Mouse (Mus musculus) megakaryocyte-erythroid progenitor cell, adult 5-6 weeks (primary cell): ENCODE measurements around the gene Msh5. TPM values are rescaled to one million over a fixed set of nuclear protein-coding genes. Genes with fewer than 3 reads are reported as not detected.

Experiments
- ATAC-seq: replicated peaks from 2 replicates; pipeline ENCODE4 v1.8.0; 2016; ENCODE audit warnings: mild to moderate bottlenecking, inconsistent platforms; ENCODE audit not compliant: severe bottlenecking, poor library complexity, low FRiP score, low TSS enrichment
- total RNA-seq, 2 experiments: library from RNA; stranded (forward) in 1 of 2; stranded (reverse) in 1 of 2; fragments of 200-1000, 215-1000 nt in 1 of 2; fragments of >200 nt in 1 of 2; fragmentation: Nextera tagmentation in 1 of 2; gene quantifications; 2 replicates each; pipeline ENCODE4 v1.2.3; 2014 to 2017

The Msh5 gene
- total RNA-seq, 2 experiments from 2014 or later: 3.1 to 10.0 TPM

DNA sequence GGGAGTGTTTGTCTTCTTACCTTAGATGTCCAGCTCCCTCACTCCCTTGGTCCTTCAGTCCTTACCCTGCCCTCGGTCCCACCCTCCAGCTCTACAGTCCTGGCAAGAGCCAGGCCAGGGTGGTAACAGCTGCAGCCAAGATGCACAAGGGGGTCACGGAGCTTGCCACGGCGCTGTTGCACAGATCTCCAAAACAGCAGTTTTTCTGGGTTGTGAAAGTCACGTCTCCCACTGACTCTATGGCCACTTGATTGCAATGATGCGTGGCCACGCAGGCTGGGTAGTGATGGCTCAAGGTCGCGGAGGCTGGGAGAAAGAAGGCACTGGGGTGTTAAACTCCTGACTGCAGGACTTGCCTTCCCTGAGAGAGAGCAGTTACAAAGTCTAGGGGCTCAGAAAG is 24.9 kb upstream of the Msh5 start:
- ATAC-seq: no peak

DNA sequence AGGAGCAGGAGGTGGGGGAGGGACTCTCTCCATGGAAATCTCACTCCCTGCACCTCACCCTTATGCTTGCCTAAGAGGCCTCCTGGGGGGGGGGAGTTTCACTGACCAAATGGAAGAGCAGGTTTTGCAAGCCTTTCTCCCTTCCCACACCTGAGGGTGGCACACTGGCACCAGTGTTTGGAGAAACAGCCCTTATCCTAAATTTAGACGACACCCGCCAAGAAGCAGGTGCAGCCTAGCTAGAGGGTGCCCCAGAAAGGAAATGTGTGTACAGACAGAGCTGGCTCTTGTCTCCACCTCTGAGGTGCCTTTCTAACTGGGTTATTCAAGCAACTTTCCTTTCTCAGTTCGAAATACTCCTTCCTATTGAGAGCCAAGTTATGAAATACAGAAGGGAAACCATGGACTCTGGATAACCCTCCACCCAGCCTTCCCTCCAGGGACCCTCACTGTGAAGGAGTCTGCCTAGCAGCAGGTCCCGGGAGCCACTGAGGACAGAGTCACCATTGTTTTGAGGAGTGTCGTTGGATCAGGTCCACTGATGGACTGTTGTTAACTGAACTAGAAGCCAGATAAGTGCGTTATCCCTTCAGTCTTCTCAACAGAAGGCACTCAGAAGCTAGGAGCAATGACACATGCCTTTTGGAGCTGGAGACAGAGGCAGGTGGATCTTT is 24.1 kb upstream of the Msh5 start:
- ATAC-seq: 0 out of 2 replicates have a peak, but pooled peaks have one; percentile 22

DNA sequence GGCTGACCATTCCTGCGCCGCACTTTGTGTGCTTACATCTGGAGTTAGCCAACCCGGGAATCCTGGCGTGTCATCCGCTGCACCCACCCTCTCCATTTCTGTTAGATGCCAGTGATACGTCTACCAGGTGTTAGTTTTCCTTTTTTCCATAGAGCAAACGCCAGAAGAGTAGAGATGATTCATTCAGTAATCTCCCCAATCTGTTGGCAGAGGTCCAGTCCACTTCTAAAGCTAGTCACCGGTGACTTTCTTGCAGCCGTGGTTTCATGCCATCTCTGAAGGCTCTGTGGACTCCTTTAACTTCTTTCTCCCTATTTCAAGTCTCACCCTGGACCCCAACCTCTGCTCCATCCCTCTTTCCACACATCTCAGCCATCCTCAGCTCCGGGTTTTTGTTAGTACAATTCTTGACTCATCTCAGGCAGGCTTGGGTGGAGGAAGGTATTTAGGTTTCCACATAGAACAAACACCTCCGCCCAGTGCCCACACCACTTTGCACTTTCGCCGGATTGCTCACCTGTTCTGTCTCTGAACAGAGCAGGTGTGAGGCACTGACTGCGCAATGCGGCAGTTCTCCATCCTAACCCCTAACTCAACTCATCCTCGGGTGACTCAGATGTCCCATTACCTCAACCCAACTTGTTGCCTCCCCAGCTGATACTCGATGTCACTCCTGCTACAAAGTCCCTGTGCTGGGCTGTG is 21.8 kb upstream of the Msh5 start:
- ATAC-seq: no peak

DNA sequence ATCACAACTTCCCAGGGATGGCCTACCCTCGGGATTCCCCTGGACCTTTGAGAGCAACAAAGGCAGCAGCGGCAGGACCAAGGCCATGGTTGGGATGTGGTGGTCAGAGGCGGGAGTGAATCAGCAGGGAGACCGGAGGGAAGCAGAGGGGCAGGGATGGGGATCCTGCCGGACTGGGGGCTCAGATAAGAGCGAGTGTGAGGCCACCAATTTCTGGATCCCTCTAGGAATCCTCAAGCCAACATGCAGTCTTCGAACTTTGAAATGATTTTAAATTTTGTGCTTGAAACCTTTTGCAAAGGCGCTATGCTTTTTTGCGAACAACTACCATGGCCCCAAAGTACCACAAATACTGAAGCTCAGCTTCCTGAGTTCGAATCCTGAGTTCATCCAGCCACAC is 19.5 kb upstream of the Msh5 start, which contains the start of gene Mpig6b:
TSS of gene Mpig6b (minus strand) at position 101 of the 400 bp plus-strand sequence.
- ATAC-seq: no peak

DNA sequence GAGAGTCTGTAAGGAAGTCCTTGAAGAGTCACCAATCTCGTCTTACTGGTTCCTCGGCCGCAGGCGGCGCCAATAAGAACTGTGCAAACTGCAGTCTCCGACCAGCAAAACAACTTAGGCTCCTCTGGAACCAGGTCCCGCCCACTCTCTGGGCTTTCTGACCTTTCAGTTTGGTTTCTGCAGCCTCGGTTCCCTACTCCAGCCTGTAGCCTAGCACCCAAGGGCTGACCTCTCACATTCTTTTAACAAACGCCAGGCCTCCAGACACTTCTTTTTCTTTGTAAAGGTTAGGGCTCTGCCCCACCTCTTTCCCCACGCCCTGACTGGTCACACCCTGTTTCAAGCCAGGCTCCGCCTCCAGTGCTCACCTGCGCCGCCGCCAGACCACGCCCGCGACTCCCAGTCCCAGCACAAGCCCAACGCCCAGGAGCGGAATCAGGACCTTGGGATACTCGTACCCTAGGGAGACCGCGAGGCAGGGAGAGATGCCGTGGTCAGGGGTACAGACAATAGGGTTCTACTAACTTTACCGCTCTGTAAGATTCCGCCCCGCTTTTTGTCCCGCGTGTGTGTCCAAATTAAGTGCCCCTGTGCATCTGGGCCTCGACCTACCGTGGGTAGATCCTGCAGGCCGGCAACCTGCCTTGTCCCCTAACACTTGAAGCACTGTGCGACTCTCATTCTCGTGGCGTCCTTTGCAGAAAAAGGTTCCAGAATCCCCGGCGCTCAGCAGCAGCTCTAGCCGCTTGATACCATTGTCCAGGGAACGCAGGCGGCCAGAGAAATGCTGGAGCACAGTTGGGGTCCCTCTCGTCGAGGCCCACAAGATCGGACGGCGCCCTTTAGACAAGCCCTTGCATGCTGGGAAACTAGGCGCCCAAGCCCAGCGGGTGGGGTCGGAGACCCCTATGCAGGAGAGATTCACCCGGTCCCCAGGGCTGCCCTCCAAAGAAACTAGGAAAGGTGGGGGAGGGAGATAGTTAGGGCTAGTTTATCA is 18.7 kb upstream of the Msh5 start, which contains the start of gene Ly6g6c:
TSS of gene Ly6g6c (plus strand) at position 438 of the 997 bp plus-strand sequence.
- ATAC-seq: 0 out of 2 replicates have a peak, but pooled peaks have one; percentile 12

DNA sequence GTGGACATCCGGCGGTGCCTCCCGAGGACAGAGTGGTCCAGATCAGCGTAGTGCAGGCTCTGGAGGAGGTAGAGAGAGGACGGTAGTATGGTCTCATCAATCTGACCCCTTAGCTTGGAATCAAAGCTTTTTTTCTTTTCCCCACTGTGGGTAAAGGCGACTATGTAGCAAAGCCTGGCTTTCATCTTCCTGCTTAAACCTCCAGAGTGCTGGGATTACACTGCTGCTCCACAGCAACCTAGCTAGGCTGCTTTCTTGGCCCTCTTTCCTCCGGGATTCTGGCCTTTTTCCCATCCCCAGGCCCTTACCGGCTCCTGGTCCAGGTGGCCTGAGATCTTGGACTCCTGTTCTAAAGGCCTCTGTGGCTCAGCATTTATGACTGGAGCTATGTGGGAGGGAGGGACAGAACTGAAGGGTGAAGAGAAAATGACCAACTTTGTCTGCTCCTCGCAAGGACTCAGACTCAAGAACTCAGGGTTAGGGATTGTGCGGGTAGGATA is 17.9 kb upstream of the Msh5 start:
- no peak for ATAC-seq

DNA sequence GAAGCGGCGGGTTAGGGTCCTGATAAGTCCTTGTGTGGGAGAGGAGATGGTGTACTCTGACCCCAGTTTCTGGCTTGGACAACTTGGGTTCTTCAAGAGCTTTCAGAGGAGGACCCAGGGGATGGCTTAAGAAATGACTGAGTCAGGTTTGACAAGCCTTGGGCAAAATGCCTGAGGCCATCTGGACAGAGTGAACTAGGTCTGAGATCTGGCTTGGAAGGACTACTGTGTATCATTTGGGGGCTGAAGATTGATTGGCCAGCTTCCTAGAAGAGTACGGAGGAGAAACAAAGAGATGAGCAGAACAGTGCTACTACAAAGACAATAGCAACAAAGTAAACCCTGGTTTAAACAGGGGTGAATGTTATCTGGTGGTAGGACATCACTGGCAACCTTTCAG is 16.9 kb upstream of the Msh5 start:
- ATAC-seq: no peak

DNA sequence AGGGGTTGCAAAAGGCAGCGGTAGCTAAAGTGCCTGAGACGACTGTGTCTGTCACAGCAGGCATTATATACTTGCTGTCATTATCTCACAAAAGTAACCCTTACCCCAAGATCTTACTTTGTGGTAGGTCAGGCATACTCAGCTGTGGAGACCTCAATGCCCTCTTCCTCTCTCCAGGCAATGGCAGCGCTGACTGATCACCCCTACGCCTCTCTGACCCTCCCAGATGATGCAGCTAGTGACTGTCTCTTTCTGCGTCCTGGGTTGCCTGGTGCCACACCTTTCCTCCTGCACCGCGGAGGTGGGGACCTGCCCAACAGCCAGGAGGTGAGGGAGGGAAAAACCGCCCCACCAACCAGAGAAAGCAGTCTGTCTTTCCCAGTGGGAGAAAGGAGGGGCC is 14.8 kb upstream of the Msh5 start:
- no peak for ATAC-seq

DNA sequence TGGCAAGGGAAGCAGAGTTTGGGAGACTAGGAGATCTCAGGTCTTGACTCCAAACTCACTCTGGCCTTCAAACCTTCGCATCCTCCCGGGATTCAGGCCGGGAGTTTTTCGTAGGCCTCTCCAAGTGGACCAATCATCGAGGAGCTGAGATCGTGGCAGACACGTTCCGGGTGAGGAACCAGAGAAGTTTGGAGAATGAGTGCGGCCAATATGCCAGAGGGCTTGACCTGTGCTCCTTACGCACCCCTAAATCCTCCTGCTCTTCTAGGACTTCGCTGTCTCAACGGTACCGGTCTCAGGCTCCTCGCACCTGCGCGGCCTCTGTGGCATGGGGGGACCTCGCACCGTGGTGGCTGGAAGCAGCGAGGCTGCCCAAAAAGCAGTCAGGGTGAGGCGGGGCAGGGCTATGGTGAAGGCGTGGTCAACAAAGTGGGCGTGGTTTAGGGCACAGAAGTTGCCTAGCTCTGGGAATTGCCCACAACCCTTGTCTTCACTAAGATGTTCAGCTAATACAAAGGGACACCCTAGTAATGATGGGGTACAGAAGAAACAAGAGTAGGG is 14.3 kb upstream of the Msh5 start:
- ATAC-seq: no peak

DNA sequence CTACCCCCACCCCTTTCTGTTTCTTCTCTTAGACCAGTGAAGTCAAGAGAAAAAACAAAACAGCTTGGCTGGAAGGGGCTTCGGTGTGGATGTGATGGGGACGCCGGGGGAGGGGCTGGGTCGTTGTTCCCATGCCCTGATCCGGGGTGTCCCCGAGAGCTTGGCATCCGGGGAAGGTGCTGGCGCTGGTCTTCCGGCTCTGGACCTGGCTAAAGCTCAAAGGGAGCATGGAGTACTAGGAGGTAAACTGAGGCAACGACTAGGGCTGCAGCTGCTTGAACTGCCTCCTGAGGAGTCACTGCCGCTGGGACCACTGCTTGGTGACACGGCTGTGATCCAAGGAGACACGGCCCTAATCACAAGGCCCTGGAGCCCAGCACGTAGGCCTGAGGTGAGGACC is 13.5 kb upstream of the Msh5 start:
- no peak for ATAC-seq

DNA sequence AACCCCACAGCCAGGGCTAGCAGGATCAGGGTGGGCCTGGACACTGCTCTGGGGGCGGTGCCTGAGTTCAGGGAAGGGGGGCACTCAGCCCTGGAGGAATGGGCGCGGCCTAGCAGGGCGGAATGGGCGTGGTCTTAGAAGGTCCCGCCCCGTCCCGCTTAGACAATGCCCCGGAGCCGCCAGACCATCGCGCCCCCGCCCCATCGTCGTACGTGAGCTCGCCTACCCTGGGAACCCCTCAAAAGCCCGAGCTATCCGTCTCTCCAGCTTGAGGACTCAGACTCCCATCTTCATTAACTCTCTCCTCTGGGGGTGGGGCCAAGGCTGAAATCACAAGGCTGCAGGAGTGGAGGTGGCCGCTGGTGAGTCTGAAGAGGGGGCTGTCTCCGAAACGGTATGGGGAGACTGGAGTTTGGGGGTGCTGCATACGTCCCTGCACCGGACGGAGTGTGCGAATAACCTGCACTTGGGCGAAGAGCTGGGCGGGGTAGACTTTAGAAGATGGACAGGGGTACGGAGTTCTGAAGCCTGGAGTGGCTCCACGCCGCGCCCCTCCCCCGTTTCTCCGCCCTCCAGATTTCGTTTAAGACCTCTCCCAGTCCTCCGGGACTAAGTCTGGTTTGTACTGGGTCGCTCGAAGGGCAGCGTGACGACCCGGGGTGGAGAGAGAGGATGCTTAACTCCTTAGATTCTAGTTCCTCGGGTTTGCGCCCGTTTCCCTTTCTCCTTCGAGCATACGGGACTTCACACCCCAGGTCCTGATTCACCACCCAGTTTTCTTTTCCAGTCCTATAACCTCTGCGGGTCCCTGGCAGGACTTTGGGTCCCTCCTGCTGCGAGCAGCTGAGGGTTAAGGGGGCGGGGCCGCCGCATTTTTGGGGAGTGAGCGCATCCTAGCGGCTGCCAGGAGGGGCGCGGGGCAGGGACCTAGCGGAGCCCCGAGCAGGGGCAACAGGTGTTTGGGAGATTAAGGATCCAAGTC is 12.7 kb upstream of the Msh5 start, which contains the start of gene Ddah2:
TSS of gene Ddah2 (plus strand) at position 125 of the 982 bp plus-strand sequence.
- peak; percentile 58 for ATAC-seq

DNA sequence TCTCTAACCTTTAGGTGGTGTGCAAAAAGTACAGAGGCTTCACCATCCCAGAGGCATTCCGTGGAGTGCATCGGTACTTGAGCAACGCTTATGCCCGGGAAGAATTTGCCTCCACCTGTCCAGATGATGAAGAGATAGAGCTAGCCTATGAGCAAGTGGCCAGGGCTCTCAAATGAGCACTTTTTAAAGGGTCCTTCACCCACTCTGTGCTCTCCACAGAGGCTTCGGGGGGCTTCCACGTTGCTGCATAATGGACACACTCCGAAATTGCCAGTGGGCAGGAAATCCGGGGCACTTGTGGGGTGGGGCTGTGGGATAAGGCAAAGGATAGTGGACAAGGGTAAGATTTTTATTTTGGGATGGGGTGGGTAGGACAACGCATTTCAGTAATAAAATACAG is 11.8 kb upstream of the Msh5 start:
- no peak for ATAC-seq

DNA sequence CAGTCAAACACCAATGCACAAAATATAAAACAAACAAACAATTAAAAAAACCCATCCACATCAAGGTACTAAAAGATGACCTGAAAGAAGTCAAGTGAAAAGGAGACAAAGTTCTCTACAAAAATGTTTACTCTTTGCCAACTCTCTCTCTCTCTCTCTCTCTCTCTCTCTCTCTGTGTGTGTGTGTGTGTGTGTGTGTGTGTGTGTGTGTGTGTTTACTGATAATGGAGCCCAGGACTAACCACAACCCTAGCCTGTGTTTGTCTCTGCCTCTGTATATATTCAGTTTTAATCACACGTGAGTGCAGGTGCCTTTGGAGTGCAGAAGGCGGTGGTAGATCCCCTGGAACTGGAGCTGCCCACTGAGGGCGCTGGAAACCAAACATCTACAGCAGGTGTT is 10.5 kb upstream of the Msh5 start:
- ATAC-seq: peak; percentile 20; the same call in 1 of the 2 replicates

DNA sequence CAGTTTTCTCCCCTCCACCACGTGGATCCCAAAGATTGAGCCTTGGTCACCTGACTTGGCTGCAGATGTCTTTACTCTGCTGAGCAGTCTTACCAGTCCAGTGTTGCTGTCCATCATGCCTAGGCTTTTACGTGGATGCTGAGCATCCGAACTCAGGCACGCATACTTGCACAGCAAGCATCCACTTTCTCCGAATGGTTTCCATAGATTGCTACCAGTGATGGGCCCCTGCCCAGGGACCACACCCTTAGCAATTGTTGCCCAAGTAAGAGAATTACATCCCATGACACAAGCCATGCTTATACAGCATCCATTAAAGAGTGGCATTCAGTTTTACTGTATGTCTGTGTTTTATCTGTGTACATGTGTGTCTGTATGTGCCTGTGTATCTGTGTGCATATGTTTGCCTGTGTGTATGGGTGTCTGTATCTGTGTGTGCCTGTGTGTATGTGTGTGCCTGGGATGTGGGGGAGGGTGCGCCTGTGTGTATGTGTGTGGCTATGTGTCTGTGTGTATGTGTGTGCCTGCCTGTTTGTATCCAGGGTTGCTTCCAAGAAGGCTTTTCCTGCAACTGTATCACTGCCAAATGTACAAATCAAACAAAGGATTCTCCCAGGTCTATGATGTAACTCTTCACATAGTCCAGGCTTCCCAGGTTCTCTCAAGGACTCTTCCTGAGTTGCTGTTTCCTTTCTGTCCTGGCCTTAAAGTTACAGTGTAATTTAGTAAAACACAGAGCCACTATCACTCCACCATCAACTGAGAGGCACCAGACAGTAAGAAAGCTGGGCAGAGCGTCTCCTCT is 9.3 kb upstream of the Msh5 start:
- no peak for ATAC-seq

DNA sequence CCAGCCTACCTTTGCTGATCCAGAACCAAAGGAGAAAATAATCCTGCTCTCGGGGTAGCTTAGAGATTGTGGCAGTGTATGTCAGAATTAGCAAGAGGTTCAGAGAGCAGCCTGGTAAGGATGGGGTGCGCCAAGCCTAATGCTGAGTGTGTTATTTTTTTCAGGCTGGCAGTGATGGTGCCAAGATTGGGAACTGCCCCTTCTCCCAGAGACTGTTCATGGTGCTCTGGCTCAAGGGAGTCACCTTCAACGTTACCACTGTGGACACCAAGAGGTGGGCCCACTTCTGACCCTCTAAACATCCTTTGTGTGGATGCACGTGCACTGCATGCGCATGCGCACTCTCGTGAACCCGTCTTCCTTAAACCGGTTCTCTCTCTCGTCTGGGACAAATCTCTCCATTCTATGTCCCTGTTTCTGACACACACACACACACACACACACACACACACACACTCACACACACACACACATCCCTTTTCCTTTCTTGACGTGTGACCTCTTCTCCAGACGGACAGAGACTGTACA is 5.8 kb upstream of the Msh5 start:
- ATAC-seq: no peak

DNA sequence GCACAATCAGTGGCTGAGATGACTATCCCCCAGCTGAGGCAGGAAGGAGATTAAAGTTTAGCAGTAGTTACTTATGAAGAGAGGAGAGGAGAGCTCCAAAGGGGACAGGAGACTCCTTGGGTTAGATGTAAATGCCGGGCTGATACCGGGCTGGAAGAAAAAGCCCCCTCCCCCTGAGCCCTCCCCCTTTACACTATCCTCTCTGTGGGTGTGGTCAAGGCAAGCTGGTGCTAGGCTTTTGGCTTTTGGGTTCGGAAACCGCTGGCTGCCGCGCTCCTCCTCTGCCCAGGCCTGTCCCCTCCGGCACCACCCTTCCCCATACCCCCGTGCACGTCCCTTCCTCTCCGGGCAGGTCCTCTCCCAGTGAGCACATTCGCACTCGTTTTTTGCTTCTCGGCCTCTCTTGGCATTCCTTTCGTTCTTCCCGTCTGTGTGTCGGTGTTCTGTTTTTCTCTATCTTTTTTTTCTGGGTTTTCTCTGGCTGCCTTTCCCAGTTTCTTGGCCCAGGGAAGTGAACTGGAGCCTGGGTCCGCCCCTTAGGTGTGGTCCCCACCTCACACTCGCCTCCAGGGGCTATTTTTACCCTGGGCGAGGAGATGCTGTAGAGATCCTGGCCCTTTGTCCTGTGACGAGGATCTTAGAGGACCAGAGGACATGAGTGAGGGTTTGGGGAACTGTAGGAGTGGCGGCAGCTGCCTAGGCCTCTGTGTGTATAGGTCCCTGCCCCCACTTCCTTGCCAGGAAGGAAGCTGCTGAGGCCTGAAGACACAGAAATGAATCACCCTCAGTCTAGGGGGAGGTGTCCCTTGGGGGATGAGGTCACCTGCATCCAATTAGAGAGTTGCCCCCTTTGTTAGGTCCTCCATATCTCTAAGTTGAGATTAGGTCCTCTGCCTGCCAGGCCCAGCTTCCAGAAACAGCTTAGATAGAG is 4.9 kb upstream of the Msh5 start:
- peak; percentile 72 for ATAC-seq
